Mouse (Mus musculus) G1E (cell line): ENCODE data around the gene Iqcf5. TPM values are rescaled to one million over a fixed set of nuclear protein-coding genes. Genes with fewer than 3 reads are reported as not detected.
A peak's percentile ranks its signal among the peaks of the same experiment; 100 is the strongest.

Experiments used
- ATAC-seq: 2 replicates; pipeline ENCODE4 v1.8.0; 2016; ENCODE audit warnings: mild to moderate bottlenecking; ENCODE audit not compliant: insufficient number of reproducible peaks, poor library complexity, low FRiP score, severe bottlenecking; ENCODE audit errors: extremely low read depth
- DNase-seq: peaks from one replicate; pipeline ENCODE4 v3.0.0; 2012; ENCODE audit warnings: low spot score
- H3K27me3 ChIP-seq: 2 replicates; pipeline ENCODE4 v1.6.1; 2012; ENCODE audit warnings: mild to moderate bottlenecking, low read length, inconsistent platforms; ENCODE audit not compliant: insufficient read depth
- H3K36me3 ChIP-seq: replicated peaks from 2 replicates; pipeline ENCODE3; 2012; ENCODE audit warnings: mild to moderate bottlenecking, inconsistent platforms
- H3K4me1 ChIP-seq: 2 replicates; pipeline ENCODE4 v1.6.1; 2012; ENCODE audit warnings: low read depth, low read length, inconsistent platforms, mixed read lengths; ENCODE audit not compliant: insufficient read depth
- H3K4me3 ChIP-seq: 2 replicates; pipeline ENCODE4 v1.5.1; 2012; ENCODE audit warnings: low read depth, mild to moderate bottlenecking, inconsistent platforms, low read length, moderate library complexity, mixed read lengths
- H3K9me3 ChIP-seq: replicated peaks from 2 replicates; pipeline ENCODE4 v1.6.1; 2012; ENCODE audit warnings: inconsistent platforms
- CTCF ChIP-seq: IDR thresholded peaks from 2 replicates; pipeline ENCODE4 v1.5.1; 2012; ENCODE audit warnings: low read depth, low read length, inconsistent platforms, mixed read lengths
- GATA1 ChIP-seq: IDR thresholded peaks from 2 replicates; pipeline ENCODE4 v1.6.1; 2012; ENCODE audit warnings: borderline replicate concordance, low read length, inconsistent platforms, mixed read lengths
- GATA2 ChIP-seq: IDR thresholded peaks from 2 replicates; pipeline ENCODE4 v1.6.1; 2012; ENCODE audit warnings: low read depth, low read length, inconsistent platforms, borderline replicate concordance
- POLR2AphosphoS5 ChIP-seq: IDR thresholded peaks from 2 replicates; pipeline ENCODE4 v1.6.1; 2012; ENCODE audit warnings: low read depth, low read length, inconsistent platforms; ENCODE audit not compliant: insufficient replicate concordance
- TAL1 ChIP-seq: conservative IDR thresholded peaks from 2 replicates; pipeline ENCODE4 v1.6.1; 2012; ENCODE audit warnings: low read depth, low read length, inconsistent platforms, mixed read lengths
- polyA plus RNA-seq: library from polyadenylated mRNA; stranded (reverse); fragments of >175 nt; gene quantifications from 2 replicates; pipeline ENCODE4 v1.2.3, GENCODE M21; 2012
- total RNA-seq, 2 experiments: library from RNA; stranded (forward) in 1 of 2; stranded (reverse) in 1 of 2; fragments of 200-1000 nt in 1 of 2; fragments of >200 nt in 1 of 2; fragmentation: Nextera tagmentation in 1 of 2; gene quantifications; 2 replicates each; pipeline ENCODE4 v1.2.3; 2014 to 2017

Iqcf5 gene
- total and polyA plus RNA-seq, 3 experiments = 0.76 to 5.3 TPM; not detected in 1

- Histone ChIP-seq H3K36me3 (no peaks in the 10 kb centered on the region), H3K27me3 (peaks cover 17% of the 10 kb centered on the region), H3K9me3 (no peaks in the 10 kb centered on the region), H3K4me1 (no peaks in the 10 kb centered on the region), H3K4me3 (no peak within 1 kb of the TSS)
- DNase-seq = no peak
- TF ChIP-seq GATA2 (no peak), GATA1 (no peak), TAL1 (no peak), POLR2AphosphoS5 (no peak), CTCF (no peak)
- no peak for ATAC-seq
These were observed 14.7 kb upstream of the Iqcf5 start, which contains the start of gene Iqcf1 for GRCm38 (mm10) chr9:106499667-106500066. TSS of gene Iqcf1 (plus strand) at chr9:106499967.

GRCm38 (mm10) chr9:106501846-106502245, 12.5 kb upstream of the Iqcf5 start:
- Histone ChIP-seq H3K4me1 (no peaks in the 10 kb centered on the region), H3K9me3 (no peaks in the 10 kb centered on the region), H3K4me3 (no peak overlapping the region), H3K36me3 (no peaks in the 10 kb centered on the region), H3K27me3 (peaks cover 21% of the 10 kb centered on the region)
- DNase-seq = no peak
- TF ChIP-seq GATA1 (no peak), POLR2AphosphoS5 (no peak), GATA2 (no peak), CTCF (no peak), TAL1 (no peak)
- ATAC-seq = no peak

DNA sequence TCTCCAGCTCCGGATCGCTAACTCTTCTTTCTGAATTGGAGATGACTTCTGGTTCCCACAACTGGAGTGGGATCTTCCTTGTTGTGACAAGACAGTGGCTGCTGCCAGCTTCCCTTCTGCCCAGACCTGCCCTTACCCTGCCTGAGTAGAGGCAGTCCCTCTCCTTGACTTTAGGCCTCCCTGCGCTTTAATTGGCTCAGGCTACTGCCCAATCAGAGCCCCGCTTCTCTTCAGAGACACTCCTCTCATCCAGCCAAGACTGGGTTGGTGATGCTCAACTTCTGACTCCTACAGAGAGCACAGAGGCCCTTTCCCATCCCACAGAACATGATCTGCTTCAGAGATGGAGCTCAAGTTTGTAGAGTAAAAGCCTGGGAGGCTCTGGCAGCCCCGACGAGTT, 10.1 kb upstream of the Iqcf5 start:
- TF ChIP-seq CTCF = no peak
- TF ChIP-seq TAL1 = no peak
- no peak for TF ChIP-seq GATA2
- TF ChIP-seq GATA1 = no peak
- no peaks in the 10 kb centered on the region for H3K36me3 ChIP-seq
- H3K4me3 ChIP-seq = no peak overlapping the region
- ATAC-seq = no peak
- no peak for DNase-seq
- no peaks in the 10 kb centered on the region for H3K9me3 ChIP-seq
- H3K4me1 ChIP-seq = no peaks in the 10 kb centered on the region
- H3K27me3 ChIP-seq = peaks cover 24% of the 10 kb centered on the region

- no peak for ATAC-seq
- Histone ChIP-seq H3K27me3 (peaks cover 8% of the 10 kb centered on the region), H3K4me3 (no peak overlapping the region), H3K9me3 (no peaks in the 10 kb centered on the region), H3K4me1 (peaks cover 21% of the 10 kb centered on the region), H3K36me3 (no peaks in the 10 kb centered on the region)
- TF ChIP-seq TAL1 (no peak), CTCF (no peak), GATA2 (no peak), GATA1 (no peak), POLR2AphosphoS5 (no peak)
- DNase-seq = no peak
These were observed 5.0 kb upstream of the Iqcf5 start for GRCm38 (mm10) chr9:106509356-106509755.

- peak; percentile 43 for DNase-seq
- no peak for TF ChIP-seq TAL1
- no peak for TF ChIP-seq GATA1
- no peak for TF ChIP-seq CTCF
- TF ChIP-seq POLR2AphosphoS5 = no peak
- no peak for TF ChIP-seq GATA2
- Histone ChIP-seq H3K9me3 (no peaks in the 10 kb centered on the region), H3K27me3 (peaks cover 4% of the 10 kb centered on the region), H3K36me3 (no peaks in the 10 kb centered on the region), H3K4me1 (peaks cover 35% of the 10 kb centered on the region), H3K4me3 (no peak overlapping the region; the same call in 1 of the 2 replicates)
- no peak; the same call in 1 of the 2 replicates for ATAC-seq
These were observed 1.5 kb upstream of the Iqcf5 start for GRCm38 (mm10) chr9:106512729-106513450.

DNA sequence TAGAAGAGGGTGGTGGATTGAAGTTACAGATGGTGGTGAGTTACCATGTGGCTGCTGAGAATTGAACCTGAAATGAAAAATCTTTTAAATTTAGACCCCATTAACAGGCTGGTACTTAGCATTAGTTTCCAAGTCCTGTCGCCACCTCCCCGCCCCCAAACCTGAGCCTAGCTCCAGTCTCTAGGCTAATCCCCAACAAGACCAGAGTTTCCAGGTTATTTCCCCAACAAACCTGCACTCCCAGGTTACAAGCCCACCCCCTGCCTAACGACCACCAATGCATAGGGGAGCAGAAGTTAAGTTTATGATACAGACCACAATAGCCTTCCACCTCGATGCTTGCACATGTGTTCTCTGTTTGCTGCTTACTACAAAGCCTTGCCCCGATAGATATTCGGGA, 807 bp upstream of the Iqcf5 start:
- H3K27me3 ChIP-seq = no peaks in the 10 kb centered on the region; the same call in 1 of the 2 replicates
- DNase-seq (no peak), ATAC-seq (no peak)
- no peaks in the 10 kb centered on the region for H3K9me3 ChIP-seq
- no peak overlapping the region for H3K4me3 ChIP-seq
- TF ChIP-seq CTCF = no peak
- no peak for TF ChIP-seq GATA2
- TF ChIP-seq GATA1 = no peak
- no peak for TF ChIP-seq TAL1
- no peak for TF ChIP-seq POLR2AphosphoS5
- no peaks in the 10 kb centered on the region for H3K36me3 ChIP-seq
- peaks cover 40% of the 10 kb centered on the region for H3K4me1 ChIP-seq
